Mouse (Mus musculus) ES-Bruce4 (cell line): ENCODE data around the gene Klf16. TPM values are rescaled to one million over a fixed set of nuclear protein-coding genes. Genes with fewer than 3 reads are reported as not detected.

Experiments
- H3K27ac ChIP-seq: 2 replicates; pipeline ENCODE4 v1.5.1; 2012; ENCODE audit warnings: low read length, inconsistent platforms; ENCODE audit not compliant: insufficient read depth
- H3K27me3 ChIP-seq: 2 replicates; pipeline ENCODE4 v1.6.1; 2012; ENCODE audit warnings: mild to moderate bottlenecking, low read length, inconsistent platforms; ENCODE audit not compliant: control insufficient read depth, poor library complexity, insufficient read depth, severe bottlenecking
- H3K36me3 ChIP-seq: 2 replicates; pipeline ENCODE4 v1.6.1; 2012; ENCODE audit warnings: inconsistent platforms, mild to moderate bottlenecking, low read length, moderate library complexity; ENCODE audit not compliant: control insufficient read depth, poor library complexity, insufficient read depth, severe bottlenecking
- H3K4me1 ChIP-seq: one replicate; pipeline ENCODE4 v1.8.1; 2011; ENCODE audit warnings: low read length; ENCODE audit not compliant: control insufficient read depth, insufficient read depth
- H3K4me3 ChIP-seq: 2 replicates; pipeline ENCODE4 v1.5.1; 2011; ENCODE audit warnings: low read depth, mild to moderate bottlenecking, low read length
- H3K9ac ChIP-seq: 2 replicates; pipeline ENCODE4 v1.6.1; 2012; ENCODE audit warnings: low read depth, mild to moderate bottlenecking, inconsistent platforms; ENCODE audit not compliant: poor library complexity, severe bottlenecking
- H3K9me3 ChIP-seq: replicated peaks from 2 replicates; pipeline ENCODE4 v1.6.1; 2012; ENCODE audit warnings: mild to moderate bottlenecking, low read length, inconsistent platforms; ENCODE audit not compliant: control insufficient read depth, poor library complexity, insufficient read depth, severe bottlenecking
- CTCF ChIP-seq: IDR thresholded peaks from one replicate; pipeline ENCODE4 v1.8.1; 2011; ENCODE audit warnings: low read depth, low read length
- EP300 ChIP-seq: IDR thresholded peaks from 2 replicates; pipeline ENCODE4 v1.6.1; 2011; ENCODE audit warnings: low read depth, low read length; ENCODE audit not compliant: insufficient read depth
- POLR2A ChIP-seq: IDR thresholded peaks from one replicate; pipeline ENCODE4 v1.8.1; 2011; ENCODE audit warnings: low read length; ENCODE audit not compliant: insufficient read depth
- polyA plus RNA-seq: library from polyadenylated mRNA; stranded (reverse); fragments of >200 nt; gene quantifications from 2 replicates; pipeline ENCODE4 v1.2.4, GENCODE M21; 2011; ENCODE audit warnings: low read depth; ENCODE audit not compliant: missing spikeins, insufficient read depth, insufficient read length

Klf16 gene
- polyA plus RNA-seq: 24.9 TPM in 2 replicates

GRCm38 (mm10) chr10:80577195-80578130 is at the start of gene Klf16:
Gene Klf16, minus strand, starts transcription at chr10:80577321.
- H3K27me3 ChIP-seq: no peaks in the 10 kb centered on the region
- peak within 1 kb of the TSS; percentile 94 for H3K9ac ChIP-seq
- peaks cover 7% of the 10 kb centered on the region for H3K4me1 ChIP-seq
- H3K9me3 ChIP-seq: no peaks in the 10 kb centered on the region
- peak within 1 kb of the TSS; percentile 94 for H3K27ac ChIP-seq
- peak within 1 kb of the TSS; percentile 94 for H3K4me3 ChIP-seq
- no peaks in the 10 kb centered on the region for H3K36me3 ChIP-seq
- peak; percentile 44 for TF ChIP-seq POLR2A
- peak; percentile 70 for TF ChIP-seq EP300
- TF ChIP-seq CTCF: no peak

GRCm38 (mm10) chr10:80625764-80626163 is 48.6 kb upstream of the Klf16 start:
- no peaks in the 10 kb centered on the region for H3K9me3 ChIP-seq
- H3K36me3 ChIP-seq: no peaks in the 10 kb centered on the region
- H3K27ac ChIP-seq: no peak overlapping the region
- no peak overlapping the region for H3K9ac ChIP-seq
- no peaks in the 10 kb centered on the region for H3K4me1 ChIP-seq
- H3K4me3 ChIP-seq: no peak overlapping the region
- no peaks in the 10 kb centered on the region for H3K27me3 ChIP-seq
- TF ChIP-seq POLR2A (no peak), EP300 (no peak), CTCF (no peak)

GRCm38 (mm10) chr10:80623457-80624191 is 46.5 kb upstream of the Klf16 start:
- no peaks in the 10 kb centered on the region for H3K9me3 ChIP-seq
- H3K4me1 ChIP-seq: no peaks in the 10 kb centered on the region
- no peak for TF ChIP-seq CTCF
- TF ChIP-seq EP300: no peak
- TF ChIP-seq POLR2A: no peak
- H3K4me3 ChIP-seq: peak overlapping the region; percentile 89
- no peaks in the 10 kb centered on the region for H3K36me3 ChIP-seq
- peak overlapping the region; percentile 80 for H3K9ac ChIP-seq
- no peaks in the 10 kb centered on the region for H3K27me3 ChIP-seq
- H3K27ac ChIP-seq: peak overlapping the region; percentile 70

GRCm38 (mm10) chr10:80622661-80623456 is 45.7 kb upstream of the Klf16 start, which contains the start of gene Csnk1g2:
Gene Csnk1g2, plus strand, starts transcription at chr10:80622838.
- Histone ChIP-seq H3K36me3 (no peaks in the 10 kb centered on the region), H3K4me3 (peak within 1 kb of the TSS; percentile 89), H3K9ac (peak within 1 kb of the TSS; percentile 80), H3K27me3 (no peaks in the 10 kb centered on the region), H3K4me1 (no peaks in the 10 kb centered on the region), H3K27ac (peak within 1 kb of the TSS; percentile 70), H3K9me3 (no peaks in the 10 kb centered on the region)
- TF ChIP-seq CTCF (no peak), POLR2A (no peak), EP300 (no peak)

GRCm38 (mm10) chr10:80621940-80622660 is 45.0 kb upstream of the Klf16 start:
- Histone ChIP-seq H3K27me3 (no peaks in the 10 kb centered on the region), H3K4me3 (peak overlapping the region; percentile 49), H3K9me3 (no peaks in the 10 kb centered on the region), H3K27ac (peak overlapping the region; percentile 42), H3K36me3 (no peaks in the 10 kb centered on the region), H3K9ac (peak overlapping the region; percentile 80), H3K4me1 (no peaks in the 10 kb centered on the region)
- TF ChIP-seq CTCF (no peak), EP300 (peak; percentile 42; the same call in 1 of the 2 replicates), POLR2A (peak; percentile 59)
